Mouse (Mus musculus) hindbrain, postnatal 0 days (tissue): Measurements from ENCODE around the gene Nudt3. TPM values are rescaled to one million over a fixed set of nuclear protein-coding genes. Genes with fewer than 3 reads are reported as not detected.

ENCODE experiments used
- ATAC-seq: fragments of 200-750 bp; cut with Nextera tagmentation; 2 replicates; pipeline ENCODE4 v1.8.0; 2017; ENCODE audit warnings: mild to moderate bottlenecking, moderate TSS enrichment, moderate library complexity
- DNase-seq: peaks from one replicate; pipeline ENCODE4 v3.0.0-alpha.2; 2015; ENCODE audit warnings: low spot score
- H3K27ac ChIP-seq: fragments of 300-500 bp; sonication (generic); 2 replicates; pipeline ENCODE4 v1.5.1; 2014; ENCODE audit warnings: mild to moderate bottlenecking
- H3K27me3 ChIP-seq: fragments of 300-500 bp; sonication (generic); 2 replicates; pipeline ENCODE4 v1.6.1; 2014; ENCODE audit warnings: low read length, mixed read lengths; ENCODE audit not compliant: insufficient read depth
- H3K36me3 ChIP-seq: fragments of 300-500 bp; sonication (generic); 2 replicates; pipeline ENCODE4 v1.6.1; 2014; ENCODE audit warnings: low read length, mixed read lengths; ENCODE audit not compliant: insufficient read depth
- H3K4me1 ChIP-seq: fragments of 300-500 bp; sonication (generic); 2 replicates; pipeline ENCODE4 v1.6.1; 2014; ENCODE audit warnings: antibody characterized with exemption, low read length, mixed read lengths; ENCODE audit not compliant: insufficient read depth
- H3K4me2 ChIP-seq: fragments of 300-500 bp; sonication (generic); 2 replicates; pipeline ENCODE4 v1.6.1; 2014; ENCODE audit warnings: low read depth, mild to moderate bottlenecking, low read length, moderate library complexity, mixed read lengths
- H3K4me3 ChIP-seq: fragments of 300-500 bp; sonication (generic); 2 replicates; pipeline ENCODE4 v1.5.1; 2014; ENCODE audit warnings: low read length
- H3K9ac ChIP-seq: fragments of 300-500 bp; sonication (generic); replicated peaks from 2 replicates; pipeline ENCODE4 v1.6.1; 2014; ENCODE audit warnings: mild to moderate bottlenecking, low read length, moderate library complexity, mixed read lengths
- H3K9me3 ChIP-seq: fragments of 300-500 bp; sonication (generic); 2 replicates; pipeline ENCODE4 v1.6.1; 2016; ENCODE audit warnings: low read length, mixed read lengths
- CTCF ChIP-seq: IDR thresholded peaks from 2 replicates; pipeline ENCODE4 v1.5.1; 2016; ENCODE audit warnings: antibody characterized with exemption, control low read depth, low read depth
- WGBS: fragments of 180-500 bp; shearing (Covaris S2); extraction: QIAGEN DNeasy Blood & Tissue Kit; methylation state at CpG from one replicate; pipeline ENCODE4 v1.1.7; 2014; 5-methylcytosine and 5-hydroxymethylcytosine counted together
- polyA plus RNA-seq: library from polyadenylated mRNA; unstranded; fragments of >200 nt; fragmentation: Nextera tagmentation; extraction: Ambion mirVana; gene quantifications from 2 replicates; pipeline ENCODE4 v1.2.1, GENCODE M21; 2015
- total RNA-seq: library from RNA; depleted of rRNA; stranded (reverse); fragments of >200 nt; gene quantifications from 2 replicates; pipeline ENCODE4 v1.2.3, GENCODE M21; 2014

Gene Nudt3
- total and polyA plus RNA-seq, 2 experiments from 2014 or later: 220 to 252 TPM

GRCm38 (mm10) chr17:27626681-27627080 lies 3.4 kb upstream of the Nudt3 start:
- Histone ChIP-seq H3K4me1 (no peaks in the 10 kb centered on the region), H3K4me3 (no peak overlapping the region), H3K27ac (peak overlapping the region; percentile 68), H3K4me2 (no peak overlapping the region), H3K9me3 (no peaks in the 10 kb centered on the region), H3K9ac (no peak overlapping the region), H3K36me3 (peaks cover 22% of the 10 kb centered on the region; the same call in 1 of the 2 replicates), H3K27me3 (no peaks in the 10 kb centered on the region)
- DNase-seq: peak; percentile 86
- ATAC-seq: peak; percentile 68
- no peak for TF ChIP-seq CTCF
- WGBS: 14% methylated on average over 5 of the region's 5 CpGs

GRCm38 (mm10) chr17:27625455-27626251 lies 2.4 kb upstream of the Nudt3 start:
- H3K4me1 ChIP-seq: peaks cover 4% of the 10 kb centered on the region

GRCm38 (mm10) chr17:27622611-27623359 lies 510 bp downstream of the Nudt3 start:
- Histone ChIP-seq H3K36me3 (no peaks in the 10 kb centered on the region), H3K27ac (peak overlapping the region; percentile 99), H3K4me1 (peaks cover 5% of the 10 kb centered on the region), H3K4me3 (peak overlapping the region; percentile 93), H3K9me3 (no peaks in the 10 kb centered on the region), H3K9ac (peak overlapping the region; percentile 99), H3K27me3 (no peaks in the 10 kb centered on the region), H3K4me2 (peak overlapping the region; percentile 82)
- ATAC-seq (peak; percentile 57), DNase-seq (peak; percentile 81)
- under 1% methylated on average over 55 of the region's 80 CpGs for WGBS
- no peak for TF ChIP-seq CTCF

More at GRCm38 (mm10) chr17:27625455-27626251, 2.4 kb upstream of the Nudt3 start:
- Histone ChIP-seq H3K27me3 (no peaks in the 10 kb centered on the region), H3K9ac (no peak overlapping the region), H3K36me3 (peaks cover 12% of the 10 kb centered on the region; the same call in 1 of the 2 replicates), H3K27ac (peak overlapping the region; percentile 68), H3K4me2 (no peak overlapping the region), H3K9me3 (no peaks in the 10 kb centered on the region), H3K4me3 (no peak overlapping the region)
- no peak for DNase-seq
- WGBS: 44% methylated on average over 7 of the region's 7 CpGs
- TF ChIP-seq CTCF: no peak
- no peak for ATAC-seq

- peak overlapping the region; percentile 99 for H3K9ac ChIP-seq
- H3K27me3 ChIP-seq: no peaks in the 10 kb centered on the region
- no peak for TF ChIP-seq CTCF
- 1% methylated on average over 23 of the region's 23 CpGs for whole genome bisulfite sequencing
- peak overlapping the region; percentile 99 for H3K27ac ChIP-seq
- peak overlapping the region; percentile 93 for H3K4me3 ChIP-seq
- no peak for ATAC-seq
- H3K36me3 ChIP-seq: no peaks in the 10 kb centered on the region; the same call in 1 of the 2 replicates
- no peaks in the 10 kb centered on the region for H3K9me3 ChIP-seq
- peaks cover 5% of the 10 kb centered on the region for H3K4me1 ChIP-seq
- peak; percentile 56 for DNase-seq
- peak overlapping the region; percentile 82 for H3K4me2 ChIP-seq
Measured at GRCm38 (mm10) chr17:27621705-27622531, 1.4 kb downstream of the Nudt3 start.

GRCm38 (mm10) chr17:27621161-27621560 lies 2.1 kb downstream of the Nudt3 start:
- Histone ChIP-seq H3K4me1 (peaks cover 5% of the 10 kb centered on the region), H3K9ac (peak overlapping the region; percentile 99), H3K36me3 (no peaks in the 10 kb centered on the region; the same call in 1 of the 2 replicates), H3K9me3 (no peaks in the 10 kb centered on the region), H3K27me3 (no peaks in the 10 kb centered on the region), H3K27ac (peak overlapping the region; percentile 99), H3K4me3 (peak overlapping the region; percentile 93), H3K4me2 (peak overlapping the region; percentile 82)
- TF ChIP-seq CTCF: no peak
- WGBS: 20% methylated on average over 8 of the region's 8 CpGs
- ATAC-seq (no peak), DNase-seq (no peak)

GRCm38 (mm10) chr17:27615388-27615787 lies 7.9 kb downstream of the Nudt3 start:
- no peaks in the 10 kb centered on the region; the same call in 1 of the 2 replicates for H3K36me3 ChIP-seq
- no peak for ATAC-seq
- no peak for TF ChIP-seq CTCF
- H3K27ac ChIP-seq: no peak overlapping the region
- 78% methylated on average over 7 of the region's 7 CpGs for WGBS
- no peak overlapping the region for H3K4me3 ChIP-seq
- no peak for DNase-seq
- no peaks in the 10 kb centered on the region for H3K9me3 ChIP-seq
- no peak overlapping the region for H3K4me2 ChIP-seq
- H3K4me1 ChIP-seq: peaks cover 19% of the 10 kb centered on the region; the same call in 1 of the 2 replicates
- H3K27me3 ChIP-seq: no peaks in the 10 kb centered on the region
- H3K9ac ChIP-seq: no peak overlapping the region
